Mouse (Mus musculus): ENCODE data around the gene Gm17334. TPM values are rescaled to one million over a fixed set of nuclear protein-coding genes. Genes with fewer than 3 reads are reported as not detected.

Gm17334 gene
- total RNA-seq, 2 experiments from 2014 or later: 1.0 to 1.8 TPM

DNA sequence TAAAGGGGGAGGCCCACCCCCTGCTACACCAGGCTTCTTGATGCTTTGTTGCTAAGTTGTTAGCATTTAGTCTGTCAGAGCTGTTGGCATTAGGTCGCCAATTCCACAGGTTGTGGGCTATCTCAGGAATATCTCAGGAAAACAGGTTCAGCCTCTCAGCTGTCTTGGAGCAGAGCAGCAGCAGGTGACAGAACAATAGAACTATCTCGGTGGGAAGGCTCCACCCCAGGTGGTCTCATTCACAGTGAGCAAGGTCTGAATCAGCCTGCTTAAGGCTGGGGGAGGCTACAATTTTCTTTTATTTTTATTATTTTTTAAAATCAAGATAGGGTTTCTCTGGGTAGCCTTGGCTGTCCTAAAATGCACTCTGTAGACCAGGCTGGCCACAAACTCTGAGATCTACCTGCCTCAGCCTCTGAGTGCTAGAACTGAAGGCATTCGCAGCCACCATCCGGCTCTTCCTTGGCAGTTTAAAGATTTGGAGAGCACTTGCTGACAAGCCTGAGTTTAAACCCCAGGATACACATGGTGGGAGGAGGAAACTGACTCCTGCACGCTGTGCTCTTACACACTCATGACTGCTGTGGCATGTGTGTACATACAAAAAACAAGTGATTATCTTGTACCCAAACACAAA, 23.2 kb downstream of the Gm17334 start:
- no peak for DNase-seq (ENCODE audit: extremely low spot score in 1 of 2, low spot score in 1 of 2)

DNA sequence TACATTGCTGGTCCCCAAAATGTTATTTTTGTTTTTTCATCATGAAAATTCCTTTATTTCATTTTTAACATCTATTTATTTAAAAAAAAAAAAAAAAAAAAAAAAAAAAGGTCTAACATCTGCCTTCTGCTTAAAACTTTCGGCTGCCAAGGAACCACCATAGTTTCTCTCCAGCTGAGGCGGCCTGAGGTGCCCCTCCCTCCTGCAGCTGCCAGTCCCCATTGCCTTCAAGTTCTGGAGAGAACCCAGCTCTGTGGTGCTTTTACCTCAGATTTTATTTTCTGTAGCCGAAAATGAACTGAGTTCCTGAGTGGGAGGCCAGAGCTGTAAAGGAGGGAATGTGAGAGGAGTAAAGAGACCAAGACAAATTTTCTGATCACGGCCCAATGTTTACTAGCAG, 23.7 kb downstream of the Gm17334 start:
- DNase-seq (ENCODE audit: extremely low spot score in 1 of 2, low spot score in 1 of 2): no peak

DNA sequence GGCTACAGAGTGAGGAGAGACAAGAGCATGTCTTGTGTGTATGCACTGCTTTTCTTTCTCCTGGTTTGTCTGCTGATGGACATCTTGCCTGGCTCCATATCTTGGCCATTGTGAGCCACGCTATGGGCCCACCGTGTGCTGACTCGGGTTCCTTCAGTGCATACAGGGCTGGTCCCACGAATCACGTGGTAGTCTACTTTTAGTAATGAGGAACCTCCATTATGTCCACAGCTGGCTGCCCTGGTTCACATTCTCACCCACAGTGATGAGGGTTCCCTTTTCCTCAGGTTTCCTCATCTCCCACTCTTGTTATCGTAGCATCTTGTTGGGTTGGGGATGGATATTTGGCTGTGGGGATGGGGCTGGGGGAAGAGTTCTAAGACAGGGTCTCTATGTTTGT, 24.4 kb downstream of the Gm17334 start:
- DNase-seq (ENCODE audit: extremely low spot score in 1 of 2, low spot score in 1 of 2): no peak

DNA sequence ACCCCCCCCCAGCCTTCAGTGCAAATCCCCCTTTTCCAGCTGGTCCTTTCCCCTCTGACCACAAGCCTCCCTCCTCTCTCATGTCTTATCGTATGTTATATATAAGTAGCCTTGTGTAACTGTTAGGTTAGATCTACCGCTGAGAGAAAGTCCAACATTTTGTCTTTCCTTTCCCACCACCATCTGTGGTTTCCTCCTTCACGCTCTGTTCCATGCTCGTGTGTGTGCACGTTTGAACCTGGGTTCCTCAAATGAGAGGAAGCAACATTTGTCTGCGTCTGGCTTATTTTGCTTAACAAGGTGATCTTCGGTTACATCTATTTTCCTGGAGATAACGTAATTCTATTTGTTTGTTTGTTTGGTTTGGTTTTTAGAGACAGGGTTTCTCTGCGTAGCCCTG, 25.0 kb downstream of the Gm17334 start:
- DNase-seq (ENCODE audit: extremely low spot score in 1 of 2, low spot score in 1 of 2): no peak

DNA sequence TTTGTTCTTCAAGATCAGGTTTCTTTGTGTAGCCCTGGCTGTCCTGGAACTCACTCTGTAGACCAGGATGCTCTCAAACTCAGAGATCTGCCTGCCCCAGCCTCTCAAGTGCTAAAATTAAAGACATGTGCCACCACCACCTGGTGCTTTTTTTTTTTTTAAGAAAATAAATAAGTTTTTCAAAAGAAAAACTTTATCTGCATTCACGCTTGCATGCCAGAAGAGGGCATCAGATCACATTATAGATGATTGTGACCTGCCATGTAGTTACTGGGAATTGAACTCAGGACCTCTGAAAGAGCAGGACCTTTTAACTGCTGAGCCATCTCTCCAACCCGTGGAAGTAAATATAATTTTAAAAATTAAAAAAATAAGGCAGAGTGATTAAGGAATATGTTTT, 27.7 kb downstream of the Gm17334 start:
- DNase-seq (ENCODE audit: extremely low spot score in 1 of 2, low spot score in 1 of 2): no peak

DNA sequence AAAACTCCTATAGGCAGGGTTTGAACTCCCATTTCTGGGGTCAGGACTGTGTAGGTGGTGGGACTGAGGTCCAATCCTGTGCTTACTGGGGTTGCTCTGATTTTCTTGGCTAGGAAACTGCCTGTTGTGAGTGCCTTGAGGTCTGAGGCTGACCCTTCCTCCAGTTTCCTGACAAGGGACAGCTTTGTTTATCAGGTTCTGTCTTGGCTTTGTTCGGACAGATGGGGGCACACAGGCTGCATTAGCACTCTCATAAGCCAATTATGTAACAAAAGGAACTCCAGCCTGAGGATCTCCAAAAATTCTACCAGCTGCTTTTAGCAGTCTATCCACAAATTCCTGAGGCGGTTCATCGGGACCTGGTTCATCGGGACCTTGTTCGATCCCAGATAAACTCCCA, 30.6 kb downstream of the Gm17334 start:
- DNase-seq (ENCODE audit: extremely low spot score in 1 of 2, low spot score in 1 of 2): no peak

DNA sequence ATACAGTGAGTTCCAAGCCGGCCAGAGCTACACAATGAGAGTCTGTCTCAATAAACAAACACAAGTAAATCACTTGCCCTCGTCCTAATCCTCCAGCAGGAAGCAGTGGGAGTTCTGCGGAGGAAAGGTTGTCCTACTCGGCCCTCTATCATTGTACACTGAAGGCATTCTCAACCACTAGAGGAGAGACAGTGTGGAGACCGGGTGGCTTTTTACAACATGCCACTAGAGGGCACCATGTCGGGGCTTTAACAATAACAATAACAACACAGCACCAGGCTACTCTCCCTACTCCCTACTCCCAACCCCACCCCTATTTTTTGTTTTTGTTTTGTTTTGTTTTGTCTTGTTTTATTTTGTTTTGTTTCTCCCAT, 35.4 kb downstream of the Gm17334 start:
- DNase-seq (ENCODE audit: extremely low spot score in 1 of 2, low spot score in 1 of 2): peak in 1 of 2 experiments; percentile 49

DNA sequence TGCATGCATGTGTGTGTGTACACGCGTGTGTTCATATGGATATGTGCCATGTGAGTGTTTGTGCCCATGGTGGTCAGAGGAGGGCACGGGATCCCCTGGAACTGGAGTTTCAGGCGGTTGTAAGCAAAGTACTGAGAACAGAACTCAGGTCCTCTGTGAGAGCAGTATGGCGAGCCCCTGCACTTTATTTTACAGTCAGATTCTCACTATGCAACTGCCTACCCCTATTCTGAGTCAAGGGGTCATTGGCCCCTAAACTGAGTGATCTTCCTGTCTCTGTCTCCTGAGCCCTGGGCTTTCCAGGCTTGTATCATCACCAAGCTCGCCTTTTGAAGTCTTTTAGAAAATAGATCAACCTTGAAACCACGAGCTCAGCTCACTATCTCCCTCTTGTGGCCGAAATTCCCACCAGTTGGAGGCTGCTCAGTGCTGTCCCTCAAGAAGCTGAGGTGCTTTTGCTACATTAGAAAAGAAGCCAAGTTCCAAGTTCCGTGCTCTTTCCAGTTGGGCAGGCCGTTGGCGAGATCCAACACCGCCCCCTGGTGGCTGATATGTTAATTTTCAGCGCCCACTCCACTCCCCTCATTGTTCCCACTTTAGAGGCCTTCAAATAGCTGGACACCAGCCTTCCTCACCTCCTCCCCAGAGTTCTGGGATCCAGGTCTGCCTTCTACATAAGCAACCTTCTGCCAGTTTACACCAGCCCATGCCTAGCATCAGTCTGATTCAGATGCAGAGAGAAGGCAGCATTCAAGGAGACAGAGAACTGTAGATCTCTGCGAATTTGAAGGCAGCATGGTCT, 36.0 kb downstream of the Gm17334 start:
- peak; percentile 44 to 70 for DNase-seq (ENCODE audit: extremely low spot score in 1 of 2, low spot score in 1 of 2)

DNA sequence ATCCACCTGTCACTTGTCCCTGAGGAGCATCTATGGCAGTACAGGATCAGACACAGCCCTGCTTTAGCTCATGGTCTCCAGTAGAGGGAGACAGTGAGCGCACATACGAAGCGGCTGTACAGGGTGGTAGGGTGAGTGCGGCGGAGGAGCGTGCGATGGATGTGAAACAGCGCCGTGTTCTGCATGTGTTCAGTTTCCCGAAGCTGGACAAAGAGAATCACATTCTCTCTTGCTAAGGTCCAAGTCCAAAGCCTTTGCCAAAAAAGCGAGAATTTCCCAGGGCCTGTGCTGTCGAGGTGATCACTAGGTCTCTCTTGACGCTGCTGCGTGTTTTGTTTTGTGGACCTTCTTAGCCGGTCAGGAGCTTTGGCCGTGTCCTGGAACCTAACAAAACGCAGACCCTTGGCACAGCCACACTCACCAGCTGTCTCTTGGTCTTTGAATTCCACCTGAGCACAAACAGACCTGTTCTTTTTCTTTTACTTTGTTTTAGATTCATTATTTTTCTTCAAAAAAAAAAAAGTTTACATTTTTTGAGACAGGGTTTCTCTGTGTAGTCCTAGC, 37.2 kb downstream of the Gm17334 start:
- DNase-seq (ENCODE audit: extremely low spot score in 1 of 2, low spot score in 1 of 2): peak; percentile 17 to 40

DNA sequence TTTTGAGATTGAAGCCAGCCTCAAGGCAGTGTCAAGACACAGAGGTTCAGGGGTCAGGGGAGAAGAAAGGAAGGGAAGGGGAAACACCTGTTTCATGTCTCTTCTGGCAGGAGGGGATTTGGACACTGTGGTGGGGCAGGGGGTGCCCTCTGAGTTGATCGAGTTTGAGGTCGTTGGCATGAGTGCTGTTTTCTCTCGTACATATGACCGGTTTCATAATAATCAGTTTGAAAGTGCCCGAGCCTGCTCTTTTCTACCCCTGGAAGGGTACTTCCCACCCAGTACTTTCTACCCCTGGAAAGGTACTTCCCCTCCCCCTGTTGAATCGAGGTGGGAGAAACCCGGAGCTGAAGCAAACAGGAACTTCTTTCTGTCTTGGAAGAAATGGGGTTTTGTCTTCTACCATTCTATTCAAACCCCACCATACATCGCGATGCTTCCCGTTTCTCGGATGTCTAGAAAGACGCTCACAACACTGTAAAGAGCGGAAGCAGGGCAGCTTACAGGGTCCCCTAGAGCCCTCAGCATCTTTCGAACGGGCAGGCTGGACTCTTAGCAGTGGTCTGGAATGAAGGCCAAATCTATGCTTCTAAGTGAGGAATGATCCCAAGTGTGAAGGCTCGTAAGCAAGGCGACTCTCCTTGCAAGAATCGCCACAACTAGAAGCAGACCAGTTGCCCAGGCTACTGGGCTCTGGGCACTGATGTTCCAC, 37.9 kb downstream of the Gm17334 start:
- no peak for DNase-seq (ENCODE audit: extremely low spot score in 1 of 2, low spot score in 1 of 2)

DNA sequence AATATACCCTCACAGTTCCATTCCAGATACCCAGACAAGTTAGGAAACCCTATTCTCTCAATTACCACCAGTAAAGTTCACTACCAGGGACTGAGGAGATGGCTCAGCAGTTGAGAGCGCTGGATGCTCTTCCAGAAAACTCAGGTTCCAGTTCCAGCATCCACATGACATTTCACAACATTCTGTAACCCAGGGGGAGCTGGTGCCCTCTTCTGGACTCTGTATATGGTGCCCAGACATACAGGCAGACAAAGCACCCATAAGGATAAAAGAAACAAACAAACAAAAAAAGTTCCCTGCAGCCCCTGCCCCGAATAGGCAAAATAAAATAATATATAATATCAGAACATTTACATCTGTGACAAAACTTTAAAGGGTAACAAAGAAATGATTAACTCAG, 38.6 kb downstream of the Gm17334 start:
- DNase-seq (ENCODE audit: extremely low spot score in 1 of 2, low spot score in 1 of 2): no peak

DNA sequence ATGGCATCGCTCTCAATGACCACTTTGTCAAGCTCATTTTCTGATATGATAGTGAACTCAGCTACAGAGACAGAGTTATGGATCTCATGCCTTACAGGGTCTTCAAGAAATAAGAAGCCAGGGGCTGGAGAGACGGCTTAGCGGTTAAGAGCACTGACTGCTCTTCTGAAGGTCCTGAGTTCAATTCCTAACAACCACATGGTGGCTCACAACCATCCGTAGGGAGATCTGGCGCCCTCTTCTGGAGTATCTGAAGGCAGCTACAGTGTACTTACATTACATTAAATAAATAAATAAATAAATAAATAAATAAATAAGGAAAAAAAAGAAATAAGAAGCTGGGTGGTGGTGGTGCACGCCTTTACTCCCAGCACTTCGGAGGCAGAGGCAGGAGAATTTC, 39.2 kb downstream of the Gm17334 start:
- no peak for DNase-seq (ENCODE audit: extremely low spot score in 1 of 2, low spot score in 1 of 2)

DNA sequence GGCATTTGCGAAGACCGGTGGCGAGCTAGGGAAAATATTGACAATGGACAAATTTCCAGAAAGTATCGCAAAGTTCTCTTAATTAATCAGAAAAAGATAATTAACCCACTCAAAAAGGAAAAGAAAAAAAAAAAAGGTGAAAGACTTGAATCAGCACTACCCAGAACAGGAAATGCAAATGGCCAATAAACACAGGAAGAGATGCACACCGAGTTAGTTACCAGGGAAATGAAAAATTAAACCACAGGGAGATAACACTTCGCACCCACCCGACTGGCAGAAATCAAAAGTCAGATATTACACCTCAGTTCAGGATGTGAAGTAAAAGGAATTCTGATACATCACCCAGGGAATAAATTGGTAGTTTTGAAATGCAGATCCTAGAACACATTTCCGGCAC, 40.7 kb downstream of the Gm17334 start:
- DNase-seq (ENCODE audit: extremely low spot score in 1 of 2, low spot score in 1 of 2): no peak

DNA sequence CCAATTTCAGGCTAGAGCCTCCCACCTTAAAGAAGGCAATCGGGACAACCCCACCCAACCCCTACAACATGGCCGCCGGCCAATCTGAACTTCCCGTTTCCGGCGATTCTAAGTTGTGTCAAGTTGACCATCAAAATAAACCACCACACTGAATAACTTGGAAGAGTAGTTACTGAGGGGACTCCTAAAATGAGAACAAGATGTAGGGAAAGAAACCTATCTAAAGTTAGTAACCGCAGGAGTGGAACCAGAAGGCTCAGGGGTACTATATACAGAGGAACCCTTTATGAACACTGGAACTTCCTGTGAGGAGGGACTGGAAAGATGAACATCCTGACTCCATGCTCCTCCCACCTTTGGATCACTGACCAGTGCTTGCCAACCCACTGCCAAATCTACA, 41.5 kb downstream of the Gm17334 start:
- DNase-seq (ENCODE audit: extremely low spot score in 1 of 2, low spot score in 1 of 2): no peak

Small RNAs within 50 kb of the gene (microRNA-seq; reads per million reads assigned to microRNA genes)
- 0 reads per million in 2 experiments for gene Mir7671

Other genes starting within 250 kb of the Gm17334 start
- gene Kif3a, start 205.8 kb downstream of the Gm17334 start, total RNA-seq (2021): 100 to 1,000 TPM; 120 to 131 TPM
- not detected for gene Il4, start 154.5 kb downstream of the Gm17334 start, total RNA-seq (2021)
- gene Il13, start 138.5 kb downstream of the Gm17334 start, total RNA-seq (2021): not detected
- 10 to 100 TPM; 10.7 to 13.0 TPM for gene Rad50, start 65.9 kb downstream of the Gm17334 start, total RNA-seq (2021)
- gene Il5, start 52.4 kb downstream of the Gm17334 start, total RNA-seq (2021): not detected
- gene Irf1, start 3.2 kb downstream of the Gm17334 start, total RNA-seq (2021): 1 to 10 TPM; 7.6 to 7.7 TPM
- 1 to 10 TPM; 4.3 to 9.1 TPM for gene Gm12216, start 86.1 kb upstream of the Gm17334 start, total RNA-seq (2021)
- 10 to 100 TPM in 1 of 2 experiments, 1 to 10 TPM in 1; 9.9 to 14.4 TPM for gene Slc22a5, start 118.5 kb upstream of the Gm17334 start, total RNA-seq (2021)
- 1 to 10 TPM; 1.4 to 1.8 TPM for gene Slc22a21, start 207.1 kb upstream of the Gm17334 start, total RNA-seq (2021)

All from layer of hippocampus, postnatal 25 days (tissue).